Mouse (Mus musculus): ENCODE results near the gene Dbp. TPM values are rescaled to one million over a fixed set of nuclear protein-coding genes. Genes with fewer than 3 reads are reported as not detected.
A peak's percentile ranks its signal among the peaks of the same experiment; 100 is the strongest.

Dbp gene
- total and polyA plus RNA-seq, 3 experiments, result 7.9 to 11.0 (median 10.4) TPM

- TF ChIP-seq HCFC1 (IDR thresholded peaks at IDR 0.05; ENCODE audit: low read depth, low read length) (no peak), POLR2A (IDR thresholded peaks at IDR 0.05; ENCODE audit: low read depth, low read length) (0 out of 2 replicates have a peak, but pooled peaks have one; percentile 25)
- H3K9me3 ChIP-seq (replicated peaks; ENCODE audit: low read length), result no peaks in the 10 kb centered on the region
- H3K27me3 ChIP-seq (replicated peaks), result no peaks in the 10 kb centered on the region
- H3K4me2 ChIP-seq (ENCODE audit: insufficient read depth, low read depth, poor library complexity, severe bottlenecking), result no peak overlapping the region
- DNase-seq (ENCODE audit: extremely low read depth), result no peak
- H3K4me3 ChIP-seq (replicated peaks in 1 of 3; ENCODE audit: low read depth in 2 of 3, low read length in 2 of 3, poor library complexity in 1 of 3), result no peak overlapping the region
- dilution Hi-C loops (cut with MboI; ENCODE audit: extremely low pct_ligation_motif_present, extremely low pct_unique_long_range_greater_than_20kb, low sequenced_read_pairs) (no loop called here), in situ Hi-C loops (cut with MboI; ENCODE audit: low pct_ligation_motif_present, low pct_unique_long_range_greater_than_20kb, low sequenced_read_pairs) (no loop called here)
- H3K9ac ChIP-seq (ENCODE audit: insufficient read depth, low read depth), result no peak overlapping the region
- H3K79me2 ChIP-seq (replicated peaks; ENCODE audit: control insufficient read depth, extremely low read depth, insufficient read depth, poor library complexity, severe bottlenecking), result peaks cover 17% of the 10 kb centered on the region
- peaks cover 7 to 26% of the 10 kb centered on the region in 2 experiments; a peak in 3 of 4 replicates for H3K4me1 ChIP-seq (ENCODE audit: control insufficient read depth in 1 of 2, insufficient read depth in 2 of 2)
- no peak overlapping the region for H3K27ac ChIP-seq (ENCODE audit: insufficient read depth, low read depth)
- peaks cover 88 to 96% of the 10 kb centered on the region in 2 experiments for H3K36me3 ChIP-seq (replicated peaks in 1 of 2; ENCODE audit: control insufficient read depth in 1 of 2, insufficient read depth in 1 of 2, low read length in 1 of 2)
Measured at GRCm38 (mm10) chr7:45723301-45723700, 18.4 kb downstream of the Dbp start.

GRCm38 (mm10) chr7:45723781-45724180 lies 18.9 kb downstream of the Dbp start:
- Histone ChIP-seq H3K27ac (ENCODE audit: insufficient read depth, low read depth) (no peak overlapping the region), H3K36me3 (replicated peaks in 1 of 2; ENCODE audit: control insufficient read depth in 1 of 2, insufficient read depth in 1 of 2, low read length in 1 of 2) (peaks cover 90 to 98% of the 10 kb centered on the region in 2 experiments), H3K9me3 (replicated peaks; ENCODE audit: low read length) (no peaks in the 10 kb centered on the region), H3K27me3 (replicated peaks) (no peaks in the 10 kb centered on the region), H3K4me2 (ENCODE audit: insufficient read depth, low read depth, poor library complexity, severe bottlenecking) (no peak overlapping the region), H3K79me2 (replicated peaks; ENCODE audit: control insufficient read depth, extremely low read depth, insufficient read depth, poor library complexity, severe bottlenecking) (peaks cover 12% of the 10 kb centered on the region), H3K4me3 (replicated peaks in 1 of 3; ENCODE audit: low read depth in 2 of 3, low read length in 2 of 3, poor library complexity in 1 of 3) (no peak overlapping the region), H3K9ac (ENCODE audit: insufficient read depth, low read depth) (no peak overlapping the region), H3K4me1 (ENCODE audit: control insufficient read depth in 1 of 2, insufficient read depth in 2 of 2) (peaks cover 7 to 26% of the 10 kb centered on the region in 2 experiments; a peak in 3 of 4 replicates)
- no peak for DNase-seq (ENCODE audit: extremely low read depth)
- in situ Hi-C loops (cut with MboI; ENCODE audit: low pct_ligation_motif_present, low pct_unique_long_range_greater_than_20kb, low sequenced_read_pairs), result no loop called here
- TF ChIP-seq MAX (IDR thresholded peaks at IDR 0.05; ENCODE audit: low read length) (no peak), MXI1 (IDR thresholded peaks at IDR 0.05; ENCODE audit: low read depth, low read length) (no peak), MAZ (IDR thresholded peaks at IDR 0.05; ENCODE audit: low read depth, low read length) (no peak), HCFC1 (IDR thresholded peaks at IDR 0.05; ENCODE audit: low read depth, low read length) (no peak)
- dilution Hi-C loops (cut with MboI; ENCODE audit: extremely low pct_ligation_motif_present, extremely low pct_unique_long_range_greater_than_20kb, low sequenced_read_pairs), result no loop called here

- TF ChIP-seq CHD1 (IDR thresholded peaks at IDR 0.05; ENCODE audit: low read depth, low read length), result no peak
- TF ChIP-seq JUND (conservative IDR thresholded peaks at IDR 0.05; ENCODE audit: low read depth, low read length), result no peak
- no peak for TF ChIP-seq SMC3 (IDR thresholded peaks at IDR 0.05; ENCODE audit: low read depth, low read length)
- TF ChIP-seq MAZ (IDR thresholded peaks at IDR 0.05; ENCODE audit: low read depth, low read length), result no peak
- TF ChIP-seq ZKSCAN1 (IDR thresholded peaks at IDR 0.05; ENCODE audit: borderline replicate concordance, low read depth, low read length), result no peak
- Histone ChIP-seq H3K27ac (ENCODE audit: insufficient read depth, low read depth) (no peak overlapping the region), H3K4me1 (ENCODE audit: control insufficient read depth in 1 of 2, insufficient read depth in 2 of 2) (peaks cover 2 to 21% of the 10 kb centered on the region in 2 experiments; a peak in 2 of 4 replicates), H3K27me3 (replicated peaks) (no peaks in the 10 kb centered on the region), H3K9ac (ENCODE audit: insufficient read depth, low read depth) (no peak overlapping the region), H3K4me3 (replicated peaks in 1 of 3; ENCODE audit: low read depth in 2 of 3, low read length in 2 of 3, poor library complexity in 1 of 3) (no peak overlapping the region), H3K79me2 (replicated peaks; ENCODE audit: control insufficient read depth, extremely low read depth, insufficient read depth, poor library complexity, severe bottlenecking) (no peaks in the 10 kb centered on the region; the same call in none of the 2 replicates), H3K9me3 (replicated peaks; ENCODE audit: low read length) (no peaks in the 10 kb centered on the region), H3K4me2 (ENCODE audit: insufficient read depth, low read depth, poor library complexity, severe bottlenecking) (no peak overlapping the region), H3K36me3 (replicated peaks in 1 of 2; ENCODE audit: control insufficient read depth in 1 of 2, insufficient read depth in 1 of 2, low read length in 1 of 2) (peaks cover 83 to 97% of the 10 kb centered on the region in 2 experiments)
- DNase-seq (ENCODE audit: extremely low read depth), result no peak
- in situ Hi-C loops (cut with MboI; ENCODE audit: low pct_ligation_motif_present, low pct_unique_long_range_greater_than_20kb, low sequenced_read_pairs) (no loop called here), dilution Hi-C loops (cut with MboI; ENCODE audit: extremely low pct_ligation_motif_present, extremely low pct_unique_long_range_greater_than_20kb, low sequenced_read_pairs) (no loop called here)
Measured at GRCm38 (mm10) chr7:45725151-45725550, 20.3 kb downstream of the Dbp start.
